Mouse (Mus musculus) MEL (cell line): ENCODE measurements around the gene Rprd1b. TPM values are rescaled to one million over a fixed set of nuclear protein-coding genes. Genes with fewer than 3 reads are reported as not detected.

Experiments
- DNase-seq: peaks from one replicate; pipeline ENCODE4 v3.0.0; 2011; ENCODE audit warnings: low read depth, low spot score
- H3K27ac ChIP-seq: 2 replicates; pipeline ENCODE4 v1.5.1; 2012; ENCODE audit warnings: low read depth, mild to moderate bottlenecking, control low read depth, low read length, moderate library complexity; ENCODE audit not compliant: control insufficient read depth
- H3K27me3 ChIP-seq, 2 experiments: fragments of 150-350 bp in 1 of 2; sonication (generic) in 1 of 2; 2 replicates each; pipeline ENCODE4 v1.6.1; 2012; ENCODE audit warnings: low read length in 2 of 2, mild to moderate bottlenecking in 2 of 2, improper control_type of control experiment in 1 of 2, moderate library complexity in 1 of 2; ENCODE audit not compliant: insufficient read depth in 2 of 2, control insufficient read depth in 1 of 2
- H3K36me3 ChIP-seq, 2 experiments: 2 replicates each; pipeline ENCODE4 v1.6.1; 2012 to 2014; ENCODE audit warnings: low read length in 2 of 2, improper control_type of control experiment in 1 of 2, inconsistent platforms in 1 of 2, mild to moderate bottlenecking in 1 of 2; ENCODE audit not compliant: insufficient read depth in 2 of 2, control insufficient read depth in 1 of 2
- H3K4me1 ChIP-seq, 2 experiments: fragments of 150-350 bp in 1 of 2; sonication (generic) in 1 of 2; 2 replicates each; pipeline ENCODE4 v1.6.1; 2012; ENCODE audit warnings: low read length in 2 of 2, improper control_type of control experiment in 1 of 2, mild to moderate bottlenecking in 1 of 2; ENCODE audit not compliant: insufficient read depth in 2 of 2, control insufficient read depth in 1 of 2
- H3K4me3 ChIP-seq, 2 experiments: fragments of 150-350 bp in 1 of 2; sonication (generic) in 1 of 2; 2 replicates each; pipeline ENCODE4 v1.5.1; 2012; ENCODE audit warnings: low read depth in 2 of 2, low read length in 2 of 2, mild to moderate bottlenecking in 2 of 2, moderate library complexity in 2 of 2, control low read depth in 1 of 2, improper control_type of control experiment in 1 of 2; ENCODE audit not compliant: control insufficient read depth in 1 of 2, insufficient read depth in 1 of 2
- H3K79me2 ChIP-seq: 2 replicates; pipeline ENCODE4 v1.6.1; 2012; ENCODE audit warnings: mild to moderate bottlenecking, low read length, moderate library complexity; ENCODE audit not compliant: control insufficient read depth, poor library complexity, insufficient read depth
- H3K9ac ChIP-seq: 2 replicates; pipeline ENCODE4 v1.6.1; 2012; ENCODE audit warnings: low read depth, mild to moderate bottlenecking, control low read depth, low read length, moderate library complexity; ENCODE audit not compliant: control insufficient read depth, poor library complexity, severe bottlenecking
- H3K9me3 ChIP-seq: fragments of 150-350 bp; sonication (generic); replicated peaks from 2 replicates; pipeline ENCODE4 v1.6.1; 2012; ENCODE audit warnings: mild to moderate bottlenecking, low read length, improper control_type of control experiment, moderate library complexity; ENCODE audit not compliant: insufficient read depth
- CHD2 ChIP-seq: IDR thresholded peaks from 2 replicates; pipeline ENCODE4 v1.6.1; 2011; ENCODE audit warnings: low read length, improper control_type of control experiment
- CTCF ChIP-seq, 3 experiments: IDR thresholded peaks in 2 of 3; conservative IDR thresholded peaks in 1 of 3; 2 replicates each; pipeline ENCODE4 v1.5.1; 2011 to 2012; ENCODE audit warnings: low read length in 3 of 3, low read depth in 2 of 3, mild to moderate bottlenecking in 2 of 3, improper control_type of control experiment in 1 of 3, inconsistent platforms in 1 of 3, mixed read lengths in 1 of 3, moderate library complexity in 1 of 3; ENCODE audit not compliant: control insufficient read depth in 1 of 3, insufficient read depth in 1 of 3, poor library complexity in 1 of 3, severe bottlenecking in 1 of 3
- ELF1 ChIP-seq: IDR thresholded peaks from 2 replicates; pipeline ENCODE4 v1.6.1; 2014; ENCODE audit warnings: low read depth, mild to moderate bottlenecking, inconsistent platforms, low read length, improper control_type of control experiment, moderate library complexity
- EP300 ChIP-seq, 2 experiments: IDR thresholded peaks; 2 replicates each; pipeline ENCODE4 v1.6.1; 2011; ENCODE audit warnings: improper control_type of control experiment in 2 of 2, low read length in 2 of 2, low read depth in 1 of 2, mild to moderate bottlenecking in 1 of 2
- ETS1 ChIP-seq: IDR thresholded peaks from 2 replicates; pipeline ENCODE4 v1.6.1; 2012; ENCODE audit warnings: low read depth, mild to moderate bottlenecking, inconsistent platforms, low read length, improper control_type of control experiment, moderate library complexity
- GABPA ChIP-seq: IDR thresholded peaks from 2 replicates; pipeline ENCODE4 v1.6.1; 2012; ENCODE audit warnings: low read depth, mild to moderate bottlenecking, inconsistent platforms, low read length, improper control_type of control experiment, moderate library complexity
- GATA1 ChIP-seq: IDR thresholded peaks from 2 replicates; pipeline ENCODE4 v1.6.1; 2011; ENCODE audit warnings: low read depth, low read length, improper control_type of control experiment
- HCFC1 ChIP-seq: IDR thresholded peaks from 2 replicates; pipeline ENCODE4 v1.6.1; 2012; ENCODE audit warnings: low read depth, mild to moderate bottlenecking, inconsistent platforms, low read length, improper control_type of control experiment, moderate library complexity
- MAFK ChIP-seq: IDR thresholded peaks from 2 replicates; pipeline ENCODE4 v1.6.1; 2011; ENCODE audit warnings: low read depth, mild to moderate bottlenecking, low read length, improper control_type of control experiment, borderline replicate concordance
- MAZ ChIP-seq: IDR thresholded peaks from 2 replicates; pipeline ENCODE4 v1.6.1; 2012; ENCODE audit warnings: low read depth, mild to moderate bottlenecking, inconsistent platforms, low read length, improper control_type of control experiment
- MEF2A ChIP-seq: IDR thresholded peaks from 2 replicates; pipeline ENCODE4 v1.6.1; 2014; ENCODE audit warnings: low read depth, mild to moderate bottlenecking, inconsistent platforms, low read length, improper control_type of control experiment; ENCODE audit not compliant: poor library complexity, insufficient replicate concordance, severe bottlenecking; ENCODE audit errors: extremely low read depth
- MYB ChIP-seq: IDR thresholded peaks from 2 replicates; pipeline ENCODE4 v1.6.1; 2011; ENCODE audit warnings: mild to moderate bottlenecking, low read depth, low read length, improper control_type of control experiment
- MYC ChIP-seq: IDR thresholded peaks from 2 replicates; pipeline ENCODE4 v1.6.1; 2011; ENCODE audit warnings: low read depth, mild to moderate bottlenecking, low read length, improper control_type of control experiment, moderate library complexity
- NRF1 ChIP-seq: IDR thresholded peaks from 2 replicates; pipeline ENCODE4 v1.6.1; 2014; ENCODE audit warnings: low read depth, mild to moderate bottlenecking, inconsistent platforms, low read length, improper control_type of control experiment, moderate library complexity; ENCODE audit not compliant: poor library complexity, insufficient read depth, severe bottlenecking
- POLR2AphosphoS5 ChIP-seq: IDR thresholded peaks from 2 replicates; pipeline ENCODE4 v1.6.1; 2012; ENCODE audit warnings: low read depth, borderline replicate concordance, mild to moderate bottlenecking, inconsistent platforms, low read length, moderate library complexity, mixed read lengths
- SIN3A ChIP-seq: IDR thresholded peaks from 2 replicates; pipeline ENCODE4 v1.6.1; 2012; ENCODE audit warnings: low read length, improper control_type of control experiment, inconsistent platforms
- TCF12 ChIP-seq: IDR thresholded peaks from 2 replicates; pipeline ENCODE4 v1.6.1; 2014; ENCODE audit warnings: low read depth, mild to moderate bottlenecking, inconsistent platforms, low read length, improper control_type of control experiment, moderate library complexity
- UBTF ChIP-seq: IDR thresholded peaks from 2 replicates; pipeline ENCODE4 v1.6.1; 2012; ENCODE audit warnings: low read depth, mild to moderate bottlenecking, inconsistent platforms, low read length, improper control_type of control experiment, moderate library complexity, borderline replicate concordance; ENCODE audit not compliant: insufficient read depth
- USF1 ChIP-seq: IDR thresholded peaks from 2 replicates; pipeline ENCODE4 v1.6.1; 2014; ENCODE audit warnings: low read depth, mild to moderate bottlenecking, inconsistent platforms, low read length, improper control_type of control experiment, moderate library complexity
- USF2 ChIP-seq, 2 experiments: IDR thresholded peaks; 2 replicates each; pipeline ENCODE4 v1.6.1; 2011 to 2012; ENCODE audit warnings: improper control_type of control experiment in 2 of 2, low read length in 2 of 2, borderline replicate concordance in 1 of 2, inconsistent platforms in 1 of 2, low read depth in 1 of 2, mild to moderate bottlenecking in 1 of 2; ENCODE audit not compliant: insufficient read depth in 1 of 2
- ZKSCAN1 ChIP-seq: IDR thresholded peaks from 2 replicates; pipeline ENCODE4 v1.6.1; 2012; ENCODE audit warnings: low read depth, mild to moderate bottlenecking, inconsistent platforms, low read length, improper control_type of control experiment, moderate library complexity
- ZMIZ1 ChIP-seq: IDR thresholded peaks from 2 replicates; pipeline ENCODE4 v1.6.1; 2012; ENCODE audit warnings: low read depth, mild to moderate bottlenecking, inconsistent platforms, low read length, improper control_type of control experiment, moderate library complexity
- polyA plus RNA-seq, 2 experiments: library from polyadenylated mRNA; stranded (reverse) in 1 of 2; unstranded in 1 of 2; fragments of >175 nt in 1 of 2; fragments of >200 nt in 1 of 2; gene quantifications; 2 replicates each; pipeline versions ENCODE4 v1.2.1 to v1.2.4; 2012; ENCODE audit warnings: low replicate concordance in 2 of 2, low read depth in 1 of 2; ENCODE audit not compliant: insufficient read length in 2 of 2, insufficient read depth in 1 of 2, missing spikeins in 1 of 2
- total RNA-seq: library from RNA; depleted of rRNA; stranded (reverse); fragments of 300-350 nt; gene quantifications from 2 replicates; pipeline ENCODE4 v1.2.3, GENCODE M21; 2012

Rprd1b gene
- total and polyA plus RNA-seq, 3 experiments = 14.2 to 35.1 TPM; not detected in 1

- TF ChIP-seq POLR2AphosphoS5 (no peak), USF2 (IDR thresholded peaks at IDR 0.05; ENCODE audit: borderline replicate concordance in 1 of 2, insufficient read depth in 1 of 2, low read depth in 1 of 2, low read length in 2 of 2) (no peak), ZMIZ1 (no peak), ELF1 (no peak), ZKSCAN1 (no peak), UBTF (no peak), SIN3A (no peak), NRF1 (no peak), MAZ (0 out of 2 replicates have a peak, but pooled peaks have one; percentile 38), CTCF (IDR thresholded peaks at IDR 0.05 in 2 of 3, conservative IDR thresholded peaks at IDR 0.05 in 1 of 3; ENCODE audit: control insufficient read depth in 1 of 3, insufficient read depth in 1 of 3, low read depth in 2 of 3, low read length in 3 of 3, poor library complexity in 1 of 3, severe bottlenecking in 1 of 3) (no peak), MAFK (no peak), CHD2 (no peak), USF1 (no peak), TCF12 (peak; percentile 97), MYC (no peak), ETS1 (peak; percentile 45; the same call in 1 of the 2 replicates), GATA1 (peak; percentile 86), HCFC1 (no peak), MEF2A (no peak)
These were observed 113.6 kb downstream of the Rprd1b start (continued) for GRCm38 (mm10) chr2:158141690-158142440.

- H3K4me3 ChIP-seq = no peak overlapping the region
- H3K9ac ChIP-seq = no peak overlapping the region
- peaks cover 19 to 40% of the 10 kb centered on the region in 2 experiments for H3K4me1 ChIP-seq
- H3K9me3 ChIP-seq = no peaks in the 10 kb centered on the region
- H3K27me3 ChIP-seq = no peaks in the 10 kb centered on the region
- DNase-seq = no peak
- TF ChIP-seq MAZ = no peak
- no peak for TF ChIP-seq NRF1
- TF ChIP-seq UBTF = no peak
- TF ChIP-seq GABPA = no peak
- no peak for TF ChIP-seq MYB
- no peak for TF ChIP-seq EP300 (IDR thresholded peaks at IDR 0.05; ENCODE audit: low read depth in 1 of 2, low read length in 2 of 2)
- H3K36me3 ChIP-seq = peaks cover 0 to 18% of the 10 kb centered on the region in 2 experiments; a peak in 2 of 4 replicates
- H3K79me2 ChIP-seq = no peaks in the 10 kb centered on the region
- no peak overlapping the region for H3K27ac ChIP-seq
These were observed 114.7 kb downstream of the Rprd1b start for GRCm38 (mm10) chr2:158142981-158143380.
